Mouse (Mus musculus): ENCODE measurements around the gene Gm42906.
A peak's percentile ranks its signal among the peaks of the same experiment; 100 is the strongest.

Gm42906 gene

GRCm38 (mm10) chr5:151148079-151148478, 279.9 kb downstream of the Gm42906 start:
- no peak for DNase-seq (ENCODE audit: low spot score)

GRCm38 (mm10) chr5:151145807-151146206, 282.2 kb downstream of the Gm42906 start:
- no peak for DNase-seq (ENCODE audit: low spot score)

GRCm38 (mm10) chr5:151143955-151144354, 284.0 kb downstream of the Gm42906 start:
- DNase-seq (ENCODE audit: low spot score) = no peak

GRCm38 (mm10) chr5:151142671-151143601, 285.0 kb downstream of the Gm42906 start:
- no peak for DNase-seq (ENCODE audit: low spot score)

GRCm38 (mm10) chr5:151142241-151142640, 285.7 kb downstream of the Gm42906 start:
- peak; percentile 30 for DNase-seq (ENCODE audit: low spot score)

- DNase-seq (ENCODE audit: low spot score) = no peak
Measured at GRCm38 (mm10) chr5:151137901-151138300, 290.1 kb downstream of the Gm42906 start.

GRCm38 (mm10) chr5:151137311-151137710, 290.7 kb downstream of the Gm42906 start:
- no peak for DNase-seq (ENCODE audit: low spot score)

- DNase-seq (ENCODE audit: low spot score) = no peak
Measured at GRCm38 (mm10) chr5:151135965-151136364, 292.0 kb downstream of the Gm42906 start.

- no peak for DNase-seq (ENCODE audit: low spot score)
Measured at GRCm38 (mm10) chr5:151135078-151135826, 292.7 kb downstream of the Gm42906 start.

- no peak for DNase-seq (ENCODE audit: low spot score)
Measured at GRCm38 (mm10) chr5:151134202-151134601, 293.8 kb downstream of the Gm42906 start.

GRCm38 (mm10) chr5:151133744-151134143, 294.2 kb downstream of the Gm42906 start:
- no peak for DNase-seq (ENCODE audit: low spot score)

- no peak for DNase-seq (ENCODE audit: low spot score)
Measured at GRCm38 (mm10) chr5:151129762-151130161, 298.2 kb downstream of the Gm42906 start.

- no peak for DNase-seq (ENCODE audit: low spot score)
Measured at GRCm38 (mm10) chr5:151127298-151127717, 300.7 kb downstream of the Gm42906 start.

GRCm38 (mm10) chr5:151126608-151127005, 301.4 kb downstream of the Gm42906 start:
- DNase-seq (ENCODE audit: low spot score) = no peak

- DNase-seq (ENCODE audit: low spot score) = peak; percentile 34
Measured at GRCm38 (mm10) chr5:151125985-151126607, 301.9 kb downstream of the Gm42906 start.

GRCm38 (mm10) chr5:151117846-151118245, 310.1 kb downstream of the Gm42906 start:
- no peak for DNase-seq (ENCODE audit: low spot score)

- no peak for DNase-seq (ENCODE audit: low spot score)
Measured at GRCm38 (mm10) chr5:151116192-151116887, 311.6 kb downstream of the Gm42906 start.

GRCm38 (mm10) chr5:151112743-151113142, 315.2 kb downstream of the Gm42906 start:
- no peak for DNase-seq (ENCODE audit: low spot score)

- no peak for DNase-seq (ENCODE audit: low spot score)
Measured at GRCm38 (mm10) chr5:151111080-151111871, 316.7 kb downstream of the Gm42906 start.

GRCm38 (mm10) chr5:151110461-151110908, 317.5 kb downstream of the Gm42906 start:
- peak; percentile 52 for DNase-seq (ENCODE audit: low spot score)

GRCm38 (mm10) chr5:151109822-151110221, 318.1 kb downstream of the Gm42906 start:
- DNase-seq (ENCODE audit: low spot score) = no peak
